Mouse (Mus musculus) cerebellum, adult 9-10 months (tissue): Measurements from ENCODE around the gene Atxn7l3.

Experiments
- DNase-seq: peaks from one replicate; pipeline ENCODE4 v3.0.0; 2022

Gene Atxn7l3

GRCm38 (mm10) chr11:102296491-102297472 lies at the start of gene Atxn7l3:
Atxn7l3 (minus strand) TSS chr11:102296631.
- peak; percentile 98 for DNase-seq

- no peak for DNase-seq
Observed at GRCm38 (mm10) chr11:102344458-102344857, 48.0 kb upstream of the Atxn7l3 start.

GRCm38 (mm10) chr11:102342742-102343141 lies 46.3 kb upstream of the Atxn7l3 start:
- DNase-seq = no peak

- DNase-seq = no peak
Observed at GRCm38 (mm10) chr11:102341101-102341500, 44.7 kb upstream of the Atxn7l3 start.

- DNase-seq = peak; percentile 75
Observed at GRCm38 (mm10) chr11:102339624-102340023, 43.2 kb upstream of the Atxn7l3 start.

GRCm38 (mm10) chr11:102339195-102339594 lies 42.8 kb upstream of the Atxn7l3 start:
- peak; percentile 84 for DNase-seq

GRCm38 (mm10) chr11:102338561-102338960 lies 42.1 kb upstream of the Atxn7l3 start:
- peak; percentile 99 for DNase-seq

- no peak for DNase-seq
Observed at GRCm38 (mm10) chr11:102337921-102338320, 41.5 kb upstream of the Atxn7l3 start.

GRCm38 (mm10) chr11:102336191-102336590 lies 39.8 kb upstream of the Atxn7l3 start:
- DNase-seq = no peak

- no peak for DNase-seq
Observed at GRCm38 (mm10) chr11:102334973-102335700, 38.7 kb upstream of the Atxn7l3 start.

GRCm38 (mm10) chr11:102334010-102334409 lies 37.6 kb upstream of the Atxn7l3 start:
- no peak for DNase-seq

- DNase-seq = no peak
Observed at GRCm38 (mm10) chr11:102333061-102333460, 36.6 kb upstream of the Atxn7l3 start.

GRCm38 (mm10) chr11:102331806-102332205 lies 35.4 kb upstream of the Atxn7l3 start:
- no peak for DNase-seq

GRCm38 (mm10) chr11:102330039-102330438 lies 33.6 kb upstream of the Atxn7l3 start:
- DNase-seq = no peak

- DNase-seq = no peak
Observed at GRCm38 (mm10) chr11:102329518-102329917, 33.1 kb upstream of the Atxn7l3 start.

GRCm38 (mm10) chr11:102327839-102328238 lies 31.4 kb upstream of the Atxn7l3 start:
- no peak for DNase-seq

- no peak for DNase-seq
Observed at GRCm38 (mm10) chr11:102327250-102327649, 30.8 kb upstream of the Atxn7l3 start.

- no peak for DNase-seq
Observed at GRCm38 (mm10) chr11:102323516-102323915, 27.1 kb upstream of the Atxn7l3 start.

GRCm38 (mm10) chr11:102321931-102322330 lies 25.5 kb upstream of the Atxn7l3 start:
- DNase-seq = peak; percentile 58

- peak; percentile 85 for DNase-seq
Observed at GRCm38 (mm10) chr11:102320686-102321005, 24.2 kb upstream of the Atxn7l3 start.

GRCm38 (mm10) chr11:102319941-102320685 lies 23.7 kb upstream of the Atxn7l3 start:
- peak; percentile 94 for DNase-seq

- DNase-seq = peak; percentile 94
Observed at GRCm38 (mm10) chr11:102319410-102319792, 23.0 kb upstream of the Atxn7l3 start, which contains the start of gene Ubtf. Ubtf (minus strand) TSS chr11:102319742.
